Mouse (Mus musculus) heart, postnatal 25 days (tissue): ENCODE data around the gene Wdr90. TPM values are rescaled to one million over a fixed set of nuclear protein-coding genes. Genes with fewer than 3 reads are reported as not detected.

ENCODE experiments used
- DNase-seq: peaks from one replicate; pipeline ENCODE4 v3.0.0; 2022; ENCODE audit warnings: low spot score
- intact Hi-C: fragments of 180-260 bp; cut with DNase I; formaldehyde crosslinking; loops from one replicate; pipeline ENCODE4 v1.15.1; 2025
- total RNA-seq, 2 experiments: library from RNA; stranded (reverse); gene quantifications; 2 replicates each; pipeline ENCODE4 v1.2.3; 2021

Wdr90 gene
- total RNA-seq, result 1 to 10 TPM; 2.8 to 2.9 TPM

DNA sequence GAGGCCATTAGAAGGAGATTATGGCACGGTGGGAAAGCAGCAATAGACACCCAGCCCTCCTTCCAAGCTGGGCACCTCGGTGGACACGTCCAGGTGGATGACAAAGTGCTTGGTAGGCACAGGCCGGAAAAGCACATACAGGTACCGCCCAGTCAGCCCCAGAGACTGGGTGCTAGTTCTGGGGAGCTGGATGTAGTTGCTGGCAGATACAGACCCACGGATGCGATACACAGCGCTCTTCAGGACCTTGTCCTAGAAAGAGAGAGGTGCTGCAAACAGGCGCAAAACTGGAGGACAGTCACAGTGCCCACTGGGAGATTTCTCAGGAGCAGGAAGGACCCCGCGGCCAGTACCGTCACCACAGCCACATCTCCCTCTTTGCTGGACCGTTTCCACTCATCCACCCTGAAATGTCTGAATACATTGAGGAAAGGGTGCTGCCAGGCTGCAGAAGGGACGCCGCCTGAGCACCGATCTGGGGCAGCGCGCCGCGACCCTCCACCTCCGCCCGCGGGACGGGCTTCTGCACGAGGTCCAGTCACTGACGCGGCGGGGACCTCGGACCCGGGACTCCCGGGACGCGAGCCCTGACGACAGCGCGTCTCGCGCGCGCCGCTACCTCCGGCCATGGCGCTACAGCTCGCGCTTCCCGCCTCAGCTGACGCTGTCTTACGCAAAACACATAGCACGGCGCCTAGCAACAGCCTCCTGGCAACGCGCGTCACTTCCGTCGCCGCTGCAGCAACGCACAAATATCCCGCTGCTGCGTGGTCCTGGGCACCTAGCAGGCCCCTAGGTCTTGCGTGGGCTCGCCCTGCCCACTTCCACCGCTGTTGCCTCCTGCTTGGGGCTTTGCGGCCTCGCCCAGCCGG, at the start of gene Wdr90:
Wdr90 (minus strand) TSS at position 670 of the 872 bp plus-strand sequence.
- intact Hi-C loops, result no loop called here
- DNase-seq, result peak; percentile 85

DNA sequence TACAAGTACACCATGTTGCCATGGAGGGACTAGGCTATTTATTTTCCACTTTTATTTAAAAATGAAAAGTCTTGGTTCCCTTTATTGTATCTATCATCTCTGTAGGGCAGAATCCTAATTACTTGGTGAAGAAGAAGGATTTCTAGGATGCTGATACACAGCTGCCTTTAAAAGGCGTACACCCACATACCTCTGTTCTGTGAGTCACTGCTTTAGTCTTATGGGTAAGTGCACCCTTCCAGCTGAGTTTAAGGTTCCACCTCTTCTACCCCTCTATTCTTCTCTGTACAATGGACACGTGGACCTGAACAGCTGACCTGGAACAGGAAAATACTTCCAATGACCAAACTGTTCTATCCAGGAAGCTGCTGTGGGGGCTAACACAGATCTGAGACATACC, 46.3 kb upstream of the Wdr90 start:
- intact Hi-C loops, result no loop called here
- no peak for DNase-seq

DNA sequence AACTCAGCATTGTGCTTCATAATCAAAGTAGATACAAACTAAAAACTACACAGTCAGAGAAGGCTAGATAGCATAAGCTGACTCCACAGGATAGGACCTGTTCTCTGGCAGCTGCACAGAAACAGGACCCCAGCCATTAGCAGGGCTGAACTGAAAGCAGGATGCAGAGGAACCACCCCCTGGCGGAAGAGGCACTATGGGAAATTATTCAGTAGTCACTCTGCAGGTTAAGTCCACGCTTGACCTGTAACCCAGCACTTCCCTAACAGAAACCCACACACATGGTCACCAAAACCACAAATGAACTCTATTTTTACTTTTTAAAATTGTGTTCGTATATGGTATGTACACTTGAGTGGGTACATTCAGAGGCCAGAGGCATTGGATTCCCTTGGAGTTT, 41.8 kb upstream of the Wdr90 start:
- intact Hi-C loops, result no loop called here
- DNase-seq, result no peak

DNA sequence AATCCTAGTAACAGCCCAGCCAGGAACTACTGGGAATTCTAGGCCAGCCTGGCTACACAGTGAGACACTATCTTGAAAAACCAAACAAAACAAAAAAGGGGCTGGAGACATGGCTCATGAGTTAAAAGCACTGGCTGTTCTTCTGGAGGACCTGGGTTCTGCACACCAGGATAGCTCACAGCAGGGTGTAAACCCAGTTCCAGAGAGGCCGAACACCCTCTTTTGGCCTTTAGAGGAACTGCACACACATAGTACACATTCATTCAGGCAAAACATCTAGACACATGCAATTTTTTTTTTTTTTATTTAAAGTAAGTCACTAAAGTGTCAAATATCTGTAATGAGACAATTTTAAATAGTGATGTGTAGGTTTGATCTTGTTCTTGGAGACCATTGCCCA, 38.9 kb upstream of the Wdr90 start:
- no peak for DNase-seq
- intact Hi-C loops, result no loop called here

DNA sequence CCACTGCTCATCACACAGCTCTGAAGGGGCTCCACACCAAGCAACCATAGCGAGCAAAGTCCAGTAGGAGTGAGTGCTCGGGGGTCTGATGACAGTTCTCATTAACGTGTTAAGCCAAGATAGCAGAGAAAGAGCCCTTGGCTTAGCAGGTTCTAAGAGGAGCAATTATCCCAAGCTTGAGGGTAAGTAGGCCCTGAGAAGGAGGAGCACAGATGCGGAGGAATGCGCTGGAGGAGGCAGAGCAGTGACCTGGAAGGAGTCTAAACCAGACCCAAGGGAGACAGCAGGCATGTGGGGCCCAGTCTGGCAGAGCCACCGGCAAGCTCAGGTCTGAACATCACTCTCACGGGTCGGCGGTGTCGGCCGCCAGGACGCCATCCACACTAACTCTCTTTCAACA, 34.6 kb upstream of the Wdr90 start:
- no peak for DNase-seq
- intact Hi-C loops, result loop anchor here (2.0 to 10.0 kb wide), 2 partner anchors 17 to 49 kb away; partner anchors contain the start of genes Nhlrc4 and Pigq

DNA sequence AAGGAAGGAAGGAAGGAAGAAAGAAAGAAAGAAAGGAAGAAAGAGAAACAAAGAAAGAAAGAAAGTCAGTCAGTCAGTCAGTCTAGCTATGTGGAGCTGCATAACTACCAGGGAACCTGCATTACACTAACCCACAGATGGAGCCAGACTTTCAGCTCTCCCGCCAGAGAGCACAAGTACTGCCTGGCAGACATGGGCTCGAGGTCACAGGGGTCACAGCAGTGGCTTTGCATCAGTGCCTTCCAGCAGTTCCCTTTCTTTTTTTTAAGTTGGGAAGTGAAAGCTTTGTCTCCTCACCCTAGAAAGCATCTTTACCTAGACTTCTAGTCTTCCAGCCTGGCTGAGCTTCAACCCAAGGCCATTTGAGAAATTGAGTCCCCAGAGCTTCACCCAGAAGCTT, 34.1 kb upstream of the Wdr90 start:
- no peak for DNase-seq
- intact Hi-C loops, result loop anchor here (2.0 to 10.0 kb wide), 2 partner anchors 17 to 49 kb away; partner anchors contain the start of genes Nhlrc4 and Pigq

DNA sequence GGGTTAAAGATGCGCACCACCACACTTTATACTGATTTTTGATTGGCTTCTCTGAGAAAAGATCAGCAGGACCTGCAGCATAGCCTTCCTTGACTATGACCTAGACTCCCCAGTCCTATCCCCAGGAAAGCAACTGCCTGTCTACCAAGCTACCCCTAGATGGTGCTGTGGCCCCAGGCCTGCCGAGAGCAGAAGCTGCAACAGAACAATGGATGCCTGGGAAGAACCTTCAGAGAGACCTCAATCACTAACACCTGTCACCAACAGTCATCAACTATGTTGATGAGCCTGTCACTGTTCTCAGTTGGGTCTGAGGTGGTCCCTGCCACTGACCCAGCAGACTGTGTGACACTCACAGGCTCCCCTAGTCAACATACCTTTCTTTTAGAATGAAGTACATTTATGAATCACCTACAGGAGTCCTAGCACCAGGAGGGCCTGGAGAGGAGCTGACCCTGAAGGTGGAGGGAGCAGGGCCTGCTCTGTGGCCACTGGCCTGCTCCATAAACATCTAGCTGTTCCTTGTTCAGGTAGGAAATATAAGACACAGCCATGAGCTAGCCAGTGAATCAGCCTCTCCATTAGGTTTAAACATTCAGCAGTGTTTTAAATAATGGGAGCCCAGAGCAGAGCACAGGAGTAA, 32.8 kb upstream of the Wdr90 start:
- no peak for DNase-seq
- intact Hi-C loops, result loop anchor here (1.0 to 10.0 kb wide), 5 partner anchors 19 to 198 kb away; partner anchors contain the start of genes Decr2, Nhlrc4 and Pigq

DNA sequence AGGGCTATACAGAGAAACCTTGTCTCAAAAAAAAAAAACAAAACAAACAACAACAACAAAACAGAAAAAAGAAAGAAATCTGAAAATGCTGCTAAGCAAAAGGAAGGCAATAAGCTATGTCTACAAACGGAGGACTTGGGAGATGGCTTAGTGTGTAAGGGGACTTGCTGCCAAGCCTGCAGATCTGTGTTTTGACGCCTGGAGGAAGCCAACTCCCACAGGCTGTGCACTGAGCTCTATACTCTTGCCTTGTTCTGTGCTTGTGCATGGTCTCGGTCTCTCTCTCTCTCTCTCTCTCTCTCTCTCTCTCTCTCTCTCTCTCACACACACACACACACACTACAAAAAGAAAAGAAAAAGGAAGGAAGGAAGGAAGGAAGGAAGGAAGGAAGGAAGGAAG, 27.5 kb upstream of the Wdr90 start:
- intact Hi-C loops, result no loop called here

DNA sequence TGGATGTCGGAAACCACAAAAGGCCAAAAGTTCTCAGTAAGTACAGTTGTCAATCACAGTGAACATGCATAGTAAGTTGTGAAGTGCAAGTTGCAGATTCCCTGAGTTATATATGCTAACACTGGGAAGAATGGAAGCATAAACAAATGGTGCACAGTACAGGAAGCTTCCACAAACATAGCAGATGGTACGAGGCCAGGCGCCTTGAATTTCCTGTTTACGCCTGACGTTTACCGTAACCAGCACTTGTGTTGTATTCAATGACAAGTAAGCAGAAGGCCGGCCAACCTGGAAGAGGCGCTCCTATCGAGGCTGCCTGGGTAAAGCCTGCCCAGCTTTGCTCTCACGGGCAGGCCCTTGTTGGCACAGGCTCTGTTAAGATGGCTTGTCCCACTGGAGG, 26.2 kb upstream of the Wdr90 start:
- intact Hi-C loops, result no loop called here
- no peak for DNase-seq

More for the DNA sequence above, 27.5 kb upstream of the Wdr90 start:
- no peak for DNase-seq

DNA sequence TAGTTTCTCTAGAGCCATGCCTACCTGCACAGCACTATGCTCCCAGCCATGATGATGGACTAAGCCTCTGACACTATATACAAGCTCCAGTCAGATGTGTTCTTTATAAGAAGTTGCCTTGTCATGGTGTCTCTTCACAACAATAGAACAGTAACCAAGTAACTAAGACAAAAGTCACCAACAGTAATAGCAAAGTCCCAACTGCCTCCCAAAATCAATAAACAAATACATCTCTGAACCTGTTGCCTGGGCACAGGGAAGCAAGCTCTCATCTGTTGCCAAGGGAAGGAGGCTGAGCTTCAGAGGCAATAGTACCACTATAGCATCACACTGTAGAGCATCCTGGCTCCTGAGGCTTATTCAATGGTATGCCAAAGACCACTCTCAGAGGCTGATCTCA, 25.5 kb upstream of the Wdr90 start:
- DNase-seq, result no peak
- intact Hi-C loops, result no loop called here

DNA sequence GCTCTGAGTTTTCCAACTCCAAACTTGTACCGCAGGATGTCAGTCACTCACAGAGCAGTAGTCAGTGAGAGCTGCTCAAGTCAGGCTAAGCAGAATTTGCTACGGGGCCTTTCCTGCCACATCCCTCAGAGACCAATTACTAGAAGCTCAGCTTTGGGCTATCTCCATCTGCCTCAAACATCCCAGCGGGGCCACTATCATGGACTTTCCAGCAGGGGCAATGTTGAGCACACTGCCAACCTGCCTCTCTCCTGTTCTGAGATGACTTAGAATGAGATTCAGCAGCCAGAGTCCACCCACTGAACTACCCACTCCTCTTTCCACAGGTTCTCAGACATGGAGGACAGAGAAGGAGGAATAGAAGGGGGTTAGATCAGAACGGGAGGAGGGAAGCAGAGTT, 24.3 kb upstream of the Wdr90 start:
- intact Hi-C loops, result no loop called here
- no peak for DNase-seq

DNA sequence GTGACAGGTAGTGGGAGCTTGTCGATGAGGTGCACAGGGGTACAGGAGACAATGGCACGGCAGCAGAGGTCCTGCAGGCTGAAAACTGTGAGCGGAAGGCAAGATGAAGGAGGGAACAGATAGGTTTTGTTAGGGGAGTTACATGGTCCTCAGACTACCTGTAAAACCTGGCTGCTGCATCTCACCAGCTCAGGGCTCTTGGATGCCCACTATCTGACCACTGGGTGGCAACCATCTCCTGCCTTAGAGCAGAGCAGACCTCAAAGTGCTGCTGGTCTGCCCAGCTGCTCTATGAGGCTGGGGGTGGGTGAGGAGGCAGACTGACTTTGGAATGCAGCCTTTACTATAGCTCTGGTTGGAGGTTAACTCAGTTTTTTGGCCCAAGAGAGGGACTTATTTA, 22.5 kb upstream of the Wdr90 start:
- DNase-seq, result no peak

DNA sequence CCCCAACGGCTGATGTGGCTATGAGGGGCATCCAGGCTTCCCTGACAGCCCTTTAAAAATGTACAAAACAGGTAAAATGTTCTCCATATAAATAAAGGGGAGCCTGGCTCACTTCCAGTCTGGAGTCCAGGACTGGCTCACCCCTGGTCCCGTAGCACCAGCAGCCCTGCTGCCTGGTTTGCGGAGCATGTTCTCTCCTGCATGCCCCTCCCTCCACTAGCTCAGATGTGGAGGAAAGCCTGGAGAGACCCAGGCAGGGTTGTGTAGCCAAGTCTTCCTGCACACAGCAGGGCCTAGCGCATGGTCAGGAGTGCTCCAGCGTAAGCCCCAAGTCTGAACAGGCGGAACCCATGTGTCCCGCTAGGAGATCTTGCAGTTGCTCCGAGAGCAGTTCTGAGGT, 22.0 kb upstream of the Wdr90 start:
- intact Hi-C loops, result no loop called here
- DNase-seq, result no peak

More for the DNA sequence above, 22.5 kb upstream of the Wdr90 start:
- intact Hi-C loops, result no loop called here

DNA sequence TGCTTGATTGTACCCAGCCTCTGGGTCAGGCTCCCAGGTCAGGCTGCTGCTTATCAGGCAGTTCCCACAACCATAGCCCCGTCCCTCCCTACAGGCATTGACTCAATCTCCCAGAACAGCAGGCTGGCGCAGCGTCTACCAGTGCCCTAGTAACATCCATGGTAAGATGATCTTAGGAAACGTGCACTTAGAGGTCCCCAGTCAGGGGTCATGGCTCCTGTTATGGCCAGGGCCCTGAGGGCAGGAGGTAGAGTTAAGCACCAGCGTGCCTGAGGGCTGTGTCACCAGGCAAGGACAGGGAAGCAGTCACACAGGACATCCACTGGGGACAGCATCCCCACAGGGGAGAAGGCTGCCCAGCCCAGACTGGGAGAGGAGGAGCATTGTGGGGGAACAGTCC, 21.0 kb upstream of the Wdr90 start:
- intact Hi-C loops, result no loop called here
- no peak for DNase-seq

DNA sequence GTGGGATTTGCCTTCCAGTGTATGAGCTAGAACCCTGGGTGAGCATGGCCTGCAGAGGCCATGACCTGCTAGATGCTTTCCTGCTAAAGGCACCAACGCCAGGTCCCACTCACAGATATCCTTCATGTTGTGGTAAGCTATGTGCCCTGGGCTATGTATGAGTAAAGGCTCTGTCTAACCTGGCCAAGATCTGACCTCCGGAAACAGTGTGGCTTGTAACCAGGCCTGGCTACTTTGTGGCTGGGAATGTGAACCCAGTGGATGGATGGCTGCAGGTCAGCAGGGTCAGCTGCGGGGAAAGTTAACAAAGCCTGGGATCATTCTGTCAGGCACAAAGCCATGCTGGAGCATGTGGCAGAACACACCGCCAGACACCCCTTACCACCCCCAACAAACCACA, 20.4 kb upstream of the Wdr90 start:
- no peak for DNase-seq

DNA sequence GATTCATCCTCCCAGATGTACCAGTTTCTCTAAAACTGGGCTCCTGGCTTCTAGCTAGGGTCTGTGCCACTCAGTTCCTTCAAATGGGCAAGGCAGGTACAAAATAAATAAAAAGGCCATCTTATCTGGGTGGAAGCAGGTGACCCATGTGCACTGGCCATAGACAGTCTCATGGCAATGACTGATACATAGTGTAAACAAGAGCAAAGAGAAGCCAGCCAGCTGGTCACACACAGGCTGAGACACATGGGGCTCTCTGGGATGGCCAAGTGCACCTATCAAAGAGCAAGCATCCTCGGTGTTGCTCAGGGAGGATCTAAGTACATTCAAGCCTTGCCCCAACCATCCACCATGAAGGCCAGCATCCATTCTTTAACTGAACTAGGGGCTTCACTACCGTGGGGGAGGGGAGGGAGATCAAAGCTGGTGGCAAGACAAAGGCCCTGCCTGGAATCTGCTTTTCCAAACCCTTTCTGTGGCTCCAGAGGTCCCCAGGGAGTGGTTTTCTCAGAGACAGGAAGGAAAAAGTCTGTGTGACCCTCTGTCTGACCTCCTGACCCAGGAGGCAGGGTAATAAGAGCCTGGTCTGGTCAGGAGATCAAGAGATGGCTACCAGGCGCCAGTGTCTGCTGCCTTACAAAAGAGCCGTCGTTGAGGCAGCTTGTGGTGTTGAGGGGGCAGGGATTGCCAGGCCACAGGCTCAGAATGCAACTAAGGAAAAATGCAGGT, 19.8 kb upstream of the Wdr90 start:
- intact Hi-C loops, result no loop called here
- DNase-seq, result no peak

More for the DNA sequence above, 20.4 kb upstream of the Wdr90 start:
- intact Hi-C loops, result no loop called here

DNA sequence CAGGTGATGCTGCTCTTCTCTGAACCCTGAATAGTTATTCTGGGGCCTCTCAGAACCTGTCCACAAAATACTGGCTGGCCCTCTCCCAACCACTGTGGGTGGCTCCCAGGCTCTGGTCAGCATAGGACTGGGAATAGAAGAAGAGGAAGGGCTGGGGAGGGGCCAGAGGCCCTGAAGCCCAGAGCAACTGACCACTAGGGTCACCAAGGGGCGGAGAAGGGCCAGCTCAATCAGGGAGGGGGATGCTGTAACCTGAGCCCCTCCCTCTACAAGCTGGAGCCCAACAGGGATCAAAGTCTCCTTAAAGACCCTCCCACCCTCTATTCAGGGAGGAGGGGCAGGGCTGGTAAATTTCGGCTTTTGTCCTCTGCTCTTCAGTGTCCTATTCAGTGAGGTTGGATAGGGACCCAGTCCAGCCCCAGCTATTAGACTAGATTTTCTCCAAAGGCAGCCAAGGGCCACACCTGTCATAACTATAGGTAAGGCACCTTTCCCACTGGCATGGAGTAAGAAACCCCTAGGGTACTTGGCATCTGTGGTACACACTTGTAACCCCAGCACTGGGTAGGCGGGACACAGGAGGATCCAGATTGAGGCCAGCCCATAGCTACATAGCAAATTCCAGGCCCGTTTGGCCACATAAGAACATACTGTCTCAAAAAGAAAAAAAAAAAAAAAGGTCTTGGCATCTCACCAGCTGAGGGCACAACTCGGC, 19.1 kb upstream of the Wdr90 start, which contains the start of gene Wfikkn1:
Wfikkn1 (minus strand) TSS at position 663 of the 715 bp plus-strand sequence.
- intact Hi-C loops, result no loop called here
- DNase-seq, result no peak

DNA sequence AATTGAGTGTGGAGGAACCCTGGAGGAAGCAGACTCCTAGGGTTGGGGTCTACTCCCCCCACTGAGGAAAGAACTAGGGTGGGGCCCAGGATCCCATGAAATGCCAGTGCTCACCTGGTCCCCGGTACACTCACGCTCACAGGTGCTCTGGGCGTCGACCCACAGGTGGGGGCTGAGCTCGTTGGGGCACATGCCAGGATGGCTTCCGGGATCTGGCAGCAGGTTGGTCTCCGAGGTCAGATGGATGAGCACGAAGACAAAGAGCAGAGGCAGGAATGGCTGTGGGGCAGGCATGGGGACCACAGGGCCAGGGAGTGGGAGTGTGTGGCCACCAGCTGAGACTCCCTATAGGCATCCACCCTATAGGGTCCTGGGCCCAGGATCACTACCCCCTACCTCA, 18.4 kb upstream of the Wdr90 start:
- DNase-seq, result no peak
- intact Hi-C loops, result no loop called here

DNA sequence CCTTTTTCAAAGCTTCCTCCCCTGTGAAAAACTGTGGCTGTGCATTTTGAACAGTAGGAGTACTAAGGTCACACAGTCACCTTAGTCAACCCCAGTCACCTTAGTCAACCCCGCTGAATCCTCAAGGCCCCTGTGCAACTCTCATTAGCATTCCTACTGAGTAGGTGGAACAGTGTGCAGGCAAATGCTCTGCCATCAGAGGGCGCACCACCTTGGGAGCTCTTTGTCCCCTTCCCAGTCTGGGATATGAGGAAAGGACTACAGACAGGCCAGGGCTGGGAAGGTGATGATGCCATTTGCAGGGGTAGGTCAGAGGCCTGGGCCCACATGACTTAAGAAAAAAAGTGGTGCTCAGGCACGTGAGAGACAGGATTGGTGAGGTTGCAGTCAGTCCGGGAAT, 18.0 kb upstream of the Wdr90 start:
- DNase-seq, result no peak
- intact Hi-C loops, result no loop called here

DNA sequence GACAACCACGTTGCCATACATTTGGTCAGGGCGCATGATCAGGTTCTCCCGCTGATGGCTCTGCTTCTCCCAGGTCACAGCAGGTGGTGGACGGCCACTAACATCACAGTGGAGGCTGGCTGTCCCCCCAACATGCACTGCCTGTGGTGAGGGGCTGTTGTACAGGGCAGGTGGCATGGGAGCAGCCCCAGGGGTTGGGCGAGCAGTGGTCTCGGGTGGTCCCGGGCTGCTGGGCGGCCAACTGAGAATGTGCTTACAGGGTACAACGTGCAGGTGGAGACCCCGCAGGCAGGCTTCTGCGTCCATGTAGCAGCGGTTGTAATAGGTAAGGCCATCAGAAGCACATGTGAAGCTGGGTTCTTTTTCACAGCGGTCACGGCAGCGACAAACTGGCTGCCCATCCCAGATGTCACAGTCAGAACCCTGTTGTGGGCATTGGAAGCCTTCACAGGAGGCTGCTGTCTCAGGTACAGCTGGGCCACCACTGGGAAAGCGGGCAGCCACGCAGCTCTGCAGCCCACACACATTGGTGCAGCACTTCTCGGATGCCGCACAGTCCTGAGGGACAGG, 17.4 kb upstream of the Wdr90 start:
- no peak for DNase-seq
- intact Hi-C loops, result no loop called here
